Mouse (Mus musculus) splenic B cell, adult 2 months (primary cell): ENCODE data around the gene Gm10322.

Experiments used
- DNase-seq: peaks from one replicate; pipeline ENCODE4 v3.0.0-alpha.2; 2011; ENCODE audit warnings: low read depth, low spot score
- H3K27me3 ChIP-seq: 2 replicates; pipeline ENCODE4 v1.6.1; 2012; ENCODE audit warnings: mild to moderate bottlenecking, low read length, moderate library complexity, mixed read lengths; ENCODE audit not compliant: control insufficient read depth, poor library complexity, insufficient read depth, severe bottlenecking
- H3K36me3 ChIP-seq: 2 replicates; pipeline ENCODE4 v1.6.1; 2012; ENCODE audit warnings: mild to moderate bottlenecking, low read length, moderate library complexity, mixed read lengths; ENCODE audit not compliant: control insufficient read depth, poor library complexity, insufficient read depth, severe bottlenecking

Gm10322 gene

DNA sequence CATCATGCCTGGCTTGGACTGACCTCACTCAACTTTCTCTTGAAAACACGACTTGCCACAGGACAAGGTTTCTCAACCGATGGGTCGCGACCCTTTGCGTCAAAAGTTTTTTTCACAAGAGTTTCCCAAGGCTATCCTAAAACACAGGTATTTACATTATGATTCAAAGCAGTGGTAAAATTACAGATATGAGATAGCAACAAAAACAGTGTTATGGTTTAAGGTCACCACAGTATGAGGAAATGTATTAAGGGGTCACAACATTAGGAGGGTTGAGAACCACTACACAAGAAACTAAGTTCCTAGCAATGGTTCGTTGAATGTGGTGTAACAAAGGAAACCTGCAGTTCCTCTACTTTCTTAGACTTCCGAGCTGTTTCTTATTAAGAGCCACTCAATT lies 1.9 kb downstream of the Gm10322 start:
- Histone ChIP-seq H3K36me3 (no peaks in the 10 kb centered on the region), H3K27me3 (no peaks in the 10 kb centered on the region)
- DNase-seq, result no peak

- DNase-seq, result no peak
- no peaks in the 10 kb centered on the region for H3K27me3 ChIP-seq
- no peaks in the 10 kb centered on the region for H3K36me3 ChIP-seq
Measured at GRCm38 (mm10) chr10:59621355-59621754, 5.5 kb downstream of the Gm10322 start.

DNA sequence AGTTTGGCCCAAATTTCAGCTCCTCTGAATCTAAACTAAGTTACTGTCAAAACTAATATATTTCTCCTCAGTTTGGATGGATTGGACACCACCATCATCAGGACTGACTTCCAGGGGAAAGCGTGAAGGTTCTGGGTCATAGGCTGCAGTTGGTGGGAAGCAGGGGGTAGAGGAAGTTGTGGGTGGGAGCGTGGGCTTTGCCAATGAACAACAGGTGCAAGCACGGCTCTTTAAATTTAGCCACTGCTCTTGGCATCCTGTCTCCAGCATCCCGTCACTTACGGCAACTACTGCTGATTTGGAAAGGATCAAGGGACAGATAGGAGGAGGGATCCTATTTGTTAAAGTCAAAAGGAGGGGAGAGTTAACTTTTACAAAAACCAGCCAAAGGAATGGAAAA lies 7.6 kb downstream of the Gm10322 start:
- H3K27me3 ChIP-seq, result no peaks in the 10 kb centered on the region

DNA sequence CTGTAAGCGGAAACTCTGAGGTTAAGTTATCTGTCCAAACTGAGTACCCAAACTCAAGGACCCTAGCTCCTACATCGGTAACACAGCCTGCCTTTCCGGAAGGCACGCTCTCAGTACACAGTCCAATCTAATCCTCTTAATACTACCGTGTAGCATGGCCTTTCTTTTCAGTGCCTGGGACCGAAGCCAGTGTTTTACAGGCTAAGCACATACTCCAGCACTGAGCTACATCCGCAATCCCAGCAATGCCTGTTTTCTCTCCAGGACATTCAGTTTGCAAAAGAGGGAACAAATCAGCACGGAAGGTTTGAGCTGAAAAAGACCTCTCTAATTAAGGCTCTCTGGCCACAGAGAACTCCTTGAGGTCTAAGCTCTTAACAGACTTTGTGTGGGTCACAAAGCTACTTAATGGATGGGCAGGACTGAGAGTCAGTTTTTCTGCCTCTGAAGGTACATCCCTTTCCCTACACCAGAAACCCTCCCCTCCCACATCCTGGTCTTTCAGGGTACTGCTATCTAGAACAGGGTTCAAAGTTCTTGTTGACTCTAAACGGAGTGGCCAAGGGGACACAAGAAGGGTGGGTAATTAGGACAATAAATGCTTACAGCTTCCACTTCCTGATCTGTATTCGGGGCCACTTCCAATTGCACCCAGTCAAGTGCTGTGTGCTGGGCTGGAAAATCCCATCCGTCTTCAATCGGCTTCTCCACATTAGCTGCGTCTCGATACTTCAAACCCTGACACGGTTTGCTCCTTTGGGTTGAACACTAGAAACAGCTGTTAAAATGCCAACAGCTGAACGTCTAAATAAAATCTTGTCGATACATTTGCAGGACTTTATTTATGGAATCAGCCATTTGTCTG lies 13.0 kb downstream of the Gm10322 start:
- no peaks in the 10 kb centered on the region for H3K27me3 ChIP-seq
- no peaks in the 10 kb centered on the region for H3K36me3 ChIP-seq
- DNase-seq, result no peak

More for the DNA sequence above, 7.6 kb downstream of the Gm10322 start:
- DNase-seq, result no peak
- H3K36me3 ChIP-seq, result no peaks in the 10 kb centered on the region

GRCm38 (mm10) chr10:59629506-59629782 lies 13.6 kb downstream of the Gm10322 start:
- no peaks in the 10 kb centered on the region for H3K27me3 ChIP-seq
- DNase-seq, result no peak

GRCm38 (mm10) chr10:59636048-59636447 lies 20.2 kb downstream of the Gm10322 start:
- Histone ChIP-seq H3K36me3 (no peaks in the 10 kb centered on the region), H3K27me3 (no peaks in the 10 kb centered on the region)
- no peak for DNase-seq

More at GRCm38 (mm10) chr10:59629506-59629782, 13.6 kb downstream of the Gm10322 start:
- H3K36me3 ChIP-seq, result no peaks in the 10 kb centered on the region

DNA sequence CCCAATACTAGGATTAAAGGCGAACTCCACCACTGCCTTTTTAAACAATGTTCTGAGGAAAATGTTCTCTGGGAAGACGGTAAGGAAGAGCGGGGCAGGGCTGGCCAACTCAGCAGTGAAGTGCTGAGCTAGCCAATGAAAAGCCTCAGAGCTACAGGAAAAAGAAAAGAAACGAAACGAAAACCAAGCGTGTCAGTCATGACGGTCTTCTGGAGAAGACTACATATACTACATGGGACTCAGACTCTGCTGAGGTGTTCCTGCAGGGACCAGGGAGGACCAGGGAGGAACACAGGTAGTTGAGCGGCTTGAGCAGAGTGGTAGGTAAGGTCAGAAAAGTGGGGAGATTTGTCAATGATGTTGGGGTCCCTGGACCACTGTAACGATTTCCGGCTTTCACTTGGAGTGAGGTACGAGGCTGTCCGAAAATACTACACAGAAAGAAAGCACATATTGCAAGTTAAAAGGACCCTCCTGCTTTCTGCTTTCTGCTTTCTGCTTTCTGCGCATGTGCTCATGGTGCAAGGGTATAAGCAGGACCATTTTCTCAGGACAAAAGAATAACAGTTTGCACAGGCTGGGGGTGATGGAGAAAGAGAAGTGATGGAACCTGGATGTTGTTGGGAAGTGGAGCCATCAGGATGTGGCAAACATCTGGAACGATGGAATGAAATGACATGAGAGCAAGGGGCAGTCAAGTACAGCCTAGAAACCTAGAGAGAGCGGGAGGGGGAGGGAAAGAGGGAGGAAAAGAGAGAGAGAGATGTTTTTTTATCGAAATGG lies 21.1 kb downstream of the Gm10322 start:
- H3K27me3 ChIP-seq, result no peaks in the 10 kb centered on the region
- peak; percentile 44 for DNase-seq

GRCm38 (mm10) chr10:59637596-59638124 lies 21.8 kb downstream of the Gm10322 start:
- DNase-seq, result no peak
- no peaks in the 10 kb centered on the region for H3K36me3 ChIP-seq
- no peaks in the 10 kb centered on the region for H3K27me3 ChIP-seq

More for the DNA sequence above, 21.1 kb downstream of the Gm10322 start:
- no peaks in the 10 kb centered on the region for H3K36me3 ChIP-seq

- no peak for DNase-seq
- no peaks in the 10 kb centered on the region for H3K27me3 ChIP-seq
- H3K36me3 ChIP-seq, result no peaks in the 10 kb centered on the region
Measured at GRCm38 (mm10) chr10:59638576-59638975, 22.7 kb downstream of the Gm10322 start.

GRCm38 (mm10) chr10:59642659-59643377 lies 27.0 kb downstream of the Gm10322 start:
- H3K27me3 ChIP-seq, result no peaks in the 10 kb centered on the region
- DNase-seq, result no peak
- H3K36me3 ChIP-seq, result no peaks in the 10 kb centered on the region

GRCm38 (mm10) chr10:59643645-59644044 lies 27.8 kb downstream of the Gm10322 start:
- no peaks in the 10 kb centered on the region for H3K27me3 ChIP-seq
- no peak for DNase-seq
- H3K36me3 ChIP-seq, result no peaks in the 10 kb centered on the region

GRCm38 (mm10) chr10:59644710-59645109 lies 28.8 kb downstream of the Gm10322 start:
- Histone ChIP-seq H3K27me3 (no peaks in the 10 kb centered on the region), H3K36me3 (no peaks in the 10 kb centered on the region)
- no peak for DNase-seq

DNA sequence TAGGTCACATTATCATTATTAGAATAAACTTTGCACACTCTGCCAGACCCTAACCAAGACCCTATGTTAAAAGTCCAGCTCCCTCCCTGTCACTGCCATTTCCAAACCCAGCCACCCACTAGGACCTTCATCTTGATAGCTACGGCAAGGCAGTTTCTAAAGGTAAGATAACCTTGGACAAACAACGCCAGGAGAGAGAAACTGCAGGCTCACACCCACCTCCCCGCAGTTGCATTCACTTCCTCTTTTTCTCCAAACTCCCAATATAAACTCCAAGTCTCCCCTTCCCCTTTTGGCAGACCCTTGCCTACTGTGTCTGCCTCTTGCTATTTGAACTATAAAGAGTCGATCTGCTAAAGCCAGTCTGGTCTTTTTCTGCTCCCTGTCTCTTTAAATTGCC lies 29.3 kb downstream of the Gm10322 start:
- no peaks in the 10 kb centered on the region for H3K27me3 ChIP-seq
- no peak for DNase-seq
- H3K36me3 ChIP-seq, result no peaks in the 10 kb centered on the region

- Histone ChIP-seq H3K36me3 (no peaks in the 10 kb centered on the region), H3K27me3 (no peaks in the 10 kb centered on the region)
- DNase-seq, result no peak
Measured at GRCm38 (mm10) chr10:59646821-59647378, 31.0 kb downstream of the Gm10322 start.
